Mouse (Mus musculus): Measurements from ENCODE around the gene Cdh1.

DNA sequence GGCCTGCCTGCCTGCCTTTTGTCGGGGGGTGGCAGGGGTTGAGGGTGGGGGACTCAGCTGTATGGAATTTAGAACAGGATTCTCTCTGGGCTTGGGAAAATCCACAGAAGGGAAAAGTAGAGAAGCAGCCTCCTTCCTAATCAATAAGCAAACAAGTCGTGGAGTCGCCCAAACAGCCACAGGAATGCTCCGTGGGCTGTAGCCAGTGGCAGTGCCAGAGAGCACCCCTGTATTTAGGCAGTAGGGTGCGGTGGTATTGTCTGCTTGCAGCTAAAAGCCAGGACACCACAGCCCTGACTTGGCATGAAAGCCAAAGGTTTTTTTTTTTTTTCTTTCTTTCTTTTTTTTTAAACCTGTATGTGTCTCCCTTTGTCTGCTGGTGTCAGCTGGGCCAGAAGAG, 37.8 kb downstream of the Cdh1 start:
- TF ChIP-seq CTCF (IDR thresholded peaks at IDR 0.05; ENCODE audit: low read depth) (no peak), EP300 (IDR thresholded peaks at IDR 0.05; ENCODE audit: low read depth) (no peak)
